Mouse (Mus musculus) thymus, adult 2 months (tissue): Measurements from ENCODE around the gene Mrgpra2a. TPM values are rescaled to one million over a fixed set of nuclear protein-coding genes. Genes with fewer than 3 reads are reported as not detected.

Experiments
- DNase-seq: peaks from one replicate; pipeline ENCODE4 v3.0.0; 2021
- H3K27ac ChIP-seq: fragments of 200-500 bp; 2 replicates; pipeline ENCODE4 v1.5.1; 2012; ENCODE audit warnings: low read length, control low read depth; ENCODE audit not compliant: control insufficient read depth, insufficient read depth
- H3K27me3 ChIP-seq: fragments of 200-500 bp; 2 replicates; pipeline ENCODE4 v1.6.1; 2012; ENCODE audit warnings: mild to moderate bottlenecking, low read length, moderate library complexity, mixed read lengths; ENCODE audit not compliant: control insufficient read depth, insufficient read depth
- H3K36me3 ChIP-seq: fragments of 200-500 bp; 2 replicates; pipeline ENCODE4 v1.6.1; 2012; ENCODE audit warnings: mild to moderate bottlenecking, low read length, moderate library complexity; ENCODE audit not compliant: control insufficient read depth, insufficient read depth
- H3K4me1 ChIP-seq: fragments of 200-500 bp; replicated peaks from 2 replicates; pipeline ENCODE4 v1.6.1; 2012; ENCODE audit warnings: low read length; ENCODE audit not compliant: control insufficient read depth, insufficient read depth
- H3K4me3 ChIP-seq: fragments of 200-500 bp; 2 replicates; pipeline ENCODE4 v1.5.1; 2012; ENCODE audit warnings: mild to moderate bottlenecking, low read length, control low read depth, moderate library complexity; ENCODE audit not compliant: control insufficient read depth, insufficient read depth
- CTCF ChIP-seq: fragments of 200-500 bp; IDR thresholded peaks from 2 replicates; pipeline ENCODE4 v1.5.1; 2012; ENCODE audit warnings: mild to moderate bottlenecking, control low read depth, low read length, moderate library complexity, borderline replicate concordance; ENCODE audit not compliant: control insufficient read depth, poor library complexity, insufficient read depth; ENCODE audit errors: extremely low read depth
- POLR2A ChIP-seq: fragments of 200-500 bp; IDR thresholded peaks from 2 replicates; pipeline ENCODE4 v1.6.1; 2012; ENCODE audit warnings: mild to moderate bottlenecking, low read length, control low read depth, moderate library complexity; ENCODE audit not compliant: control insufficient read depth, poor library complexity, insufficient read depth; ENCODE audit errors: extremely low read depth
- WGBS: fragments of 180-500 bp; shearing (Covaris S2); methylation state at CpG from one replicate; pipeline ENCODE4 v1.1.7; 2018; 5-methylcytosine and 5-hydroxymethylcytosine counted together
- polyA plus RNA-seq: library from polyadenylated mRNA; depleted of rRNA; stranded (reverse); fragments of >200 nt; gene quantifications from 2 replicates; pipeline ENCODE4 v1.2.3, GENCODE M21; 2012; rRNA removed

The Mrgpra2a gene
- polyA plus RNA-seq, 1 experiment, result 0.30 TPM

DNA sequence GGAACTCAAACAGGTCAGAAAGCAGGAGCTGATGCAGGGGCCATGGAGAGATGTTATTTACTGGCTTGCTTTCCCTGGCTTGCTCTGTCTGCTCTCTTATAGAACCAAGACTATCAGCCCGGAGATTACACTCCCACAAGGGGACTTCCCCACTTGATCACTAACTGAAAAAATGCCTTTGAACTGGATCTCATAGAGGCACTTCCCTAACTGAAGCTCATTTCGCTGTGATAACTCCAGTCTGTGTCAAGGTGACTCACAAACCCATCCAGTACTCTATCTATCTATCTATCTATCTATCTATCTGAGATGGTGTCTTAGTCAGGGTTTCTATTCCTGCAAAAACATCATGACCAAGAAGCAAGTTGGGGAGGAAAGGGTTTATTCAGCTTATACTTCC, 41.3 kb downstream of the Mrgpra2a start:
- H3K27ac ChIP-seq, result no peak overlapping the region
- TF ChIP-seq POLR2A (no peak), CTCF (no peak)
- H3K4me1 ChIP-seq, result no peaks in the 10 kb centered on the region
- no peaks in the 10 kb centered on the region for H3K27me3 ChIP-seq
- no peak overlapping the region for H3K4me3 ChIP-seq
- DNase-seq, result no peak
- no peaks in the 10 kb centered on the region for H3K36me3 ChIP-seq
- WGBS, result 23% methylated on average over 2 of the region's 2 CpGs

- no peak for DNase-seq
- Histone ChIP-seq H3K4me3 (no peak overlapping the region), H3K36me3 (no peaks in the 10 kb centered on the region), H3K4me1 (no peaks in the 10 kb centered on the region), H3K27me3 (no peaks in the 10 kb centered on the region), H3K27ac (no peak overlapping the region)
- TF ChIP-seq POLR2A (no peak), CTCF (no peak)
- WGBS, result 11% methylated on average over 1 of the region's 1 CpGs
These were observed 42.4 kb downstream of the Mrgpra2a start for GRCm38 (mm10) chr7:47409545-47409944.

GRCm38 (mm10) chr7:47401125-47401524, 50.8 kb downstream of the Mrgpra2a start:
- Histone ChIP-seq H3K27me3 (no peaks in the 10 kb centered on the region), H3K36me3 (no peaks in the 10 kb centered on the region), H3K4me1 (no peaks in the 10 kb centered on the region), H3K4me3 (no peak overlapping the region), H3K27ac (no peak overlapping the region)
- TF ChIP-seq CTCF (no peak), POLR2A (no peak)
- no peak for DNase-seq

Other genes starting within 250 kb of the Mrgpra2a start
- gene Mrgpra6, start 247.2 kb downstream of the Mrgpra2a start, polyA plus RNA-seq, result not detected in 2 replicates
- 0.19 TPM in 1 of 2 replicates, not detected in the other for gene Mrgpra9, start 199.3 kb downstream of the Mrgpra2a start, polyA plus RNA-seq
- gene Mrgpra1, start 97.9 kb downstream of the Mrgpra2a start, polyA plus RNA-seq, result 0.15 and 0.22 TPM in 2 replicates
- 0.30 and 0.78 TPM in 2 replicates for gene Mrgpra2b, start 76.7 kb upstream of the Mrgpra2a start, polyA plus RNA-seq
- not detected in 2 replicates for gene Mrgpra3, start 149.2 kb upstream of the Mrgpra2a start, polyA plus RNA-seq